21 mouse cellular contexts compared by ENCODE assay signal in the genomic region with DNA sequence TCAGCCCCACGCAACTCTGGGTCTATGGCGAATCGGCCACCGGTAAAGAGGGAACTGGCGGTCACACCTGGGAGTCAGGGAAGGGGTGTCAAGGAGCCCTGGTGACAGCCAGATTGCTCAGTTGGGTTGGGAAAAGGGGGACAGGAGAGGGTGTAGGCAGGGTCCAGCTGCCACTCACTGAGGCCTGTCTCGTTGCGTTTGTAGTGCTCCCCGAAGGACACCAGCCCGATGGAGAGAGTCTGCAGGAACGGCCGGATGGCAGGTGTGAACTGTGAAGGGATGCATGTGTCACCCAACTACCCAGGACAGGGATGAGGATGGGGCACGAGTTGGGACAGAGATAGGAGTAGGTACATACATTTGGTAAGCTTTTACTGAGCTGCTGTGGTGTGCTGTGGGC. TPM values are rescaled to one million over a fixed set of nuclear protein-coding genes. Genes with fewer than 3 reads are reported as not detected.
DNase-seq lines count a peak whose midpoint lies in the region; TF ChIP-seq lines count a peak whose summit lies in the region.
"Had no signal": no experiment of that assay in that cellular context is flagged by ENCODE, and none has a peak within 500 bp of the region (broad histone marks: within the 10 kb centered on the region; RNA-seq: fewer than 3 reads in every experiment).

No protein-coding gene starts in this region.

- WGBS in spleen, adult 2 months, result 68% methylated on average over 12 of the region's 12 CpGs

- H3K36me3 ChIP-seq in spleen, adult 2 months (ENCODE audit: control insufficient read depth, insufficient read depth, low read length), result peaks cover 30% of the 10 kb centered on the region

- H3K4me1 ChIP-seq in spleen, adult 2 months (ENCODE audit: control insufficient read depth, insufficient read depth, insufficient read length), result peaks cover 20% of the 10 kb centered on the region; the same call in 1 of the 2 replicates

- no peak overlapping the region for H3K4me3 ChIP-seq in layer of hippocampus, adult 2 months
- no peak overlapping the region for H3K4me3 ChIP-seq in spleen, adult 2 months (ENCODE audit: extremely low read depth, insufficient read depth, insufficient read length)
- H3K4me3 ChIP-seq: limb, embryonic 10.5 days; neural tube, embryonic 15.5 days had no signal

- H3K27ac ChIP-seq in layer of hippocampus, adult 2 months, result peak overlapping the region; percentile 37; the same call in 1 of the 2 replicates
- H3K27ac ChIP-seq in spleen, adult 2 months (ENCODE audit: insufficient read depth, low read length), result 0 out of 2 replicates have a peak overlapping the region, but pooled peaks have one; percentile 19
- H3K27ac ChIP-seq: limb, embryonic 10.5 days had no signal

- no peak for TF ChIP-seq CTCF in layer of hippocampus, adult 2 months (conservative IDR thresholded peaks at IDR 0.05)
- no peak for TF ChIP-seq CTCF in spleen, adult 2 months (IDR thresholded peaks at IDR 0.05; ENCODE audit: extremely low read depth, insufficient read depth, insufficient read length, insufficient replicate concordance)

- H3K27me3 ChIP-seq in spleen, adult 2 months (ENCODE audit: control insufficient read depth, insufficient read depth, low read length), result no peaks in the 10 kb centered on the region
- H3K27me3 ChIP-seq: neural tube, embryonic 15.5 days had no signal

- peak; percentile 4 for DNase-seq in gastrocnemius, postnatal 25 days
- DNase-seq in gastrocnemius, postnatal 14 days, result no peak
- no peak for DNase-seq in layer of hippocampus, adult 2 months (ENCODE audit: low spot score in 2 of 2)
- DNase-seq in layer of hippocampus, postnatal 25 days (ENCODE audit: extremely low spot score in 1 of 2, low spot score in 1 of 2), result no peak
- no peak for DNase-seq in spleen, adult 2 months (ENCODE audit: low read depth in 1 of 2, low spot score in 2 of 2)
- no peak for DNase-seq in spleen, postnatal 14 days (ENCODE audit: low spot score in 2 of 2)
- DNase-seq in c-Kit-positive CD71-positive TER-119-positive erythroid progenitor cells, embryonic 14.5 days (ENCODE audit: low spot score), result no peak
- DNase-seq: gastrocnemius, postnatal 36 days; kidney, adult 9 months; lung, embryonic 14.5 days; thymus, postnatal 14 days had no signal

- intact Hi-C loops in gastrocnemius, postnatal 14 days (cut with DNase I; ENCODE audit: low total_unique reads), result no loop called here

- no peak for TF ChIP-seq POLR2A in spleen, adult 2 months (IDR thresholded peaks at IDR 0.05; ENCODE audit: low read depth, low read length)

RNA-seq across cellular contexts. Expression of a gene that starts 13.3 kb away (rescaled TPM):
- total RNA-seq in gastrocnemius, postnatal 25 days (2021), result 10 to 100 TPM; 12.8 to 42.6 TPM
- 10 to 100 TPM; 11.4 to 18.8 TPM for total RNA-seq in gastrocnemius, postnatal 14 days (2021)
- total RNA-seq in layer of hippocampus, adult 2 months (2021), result 1 to 10 TPM; 9.1 to 10.0 TPM
- total RNA-seq in layer of hippocampus, postnatal 25 days (2021), result 1 to 10 TPM; 7.0 to 7.8 TPM
- polyA plus RNA-seq in spleen, adult 2 months (2012; rRNA removed), result 35.0 and 46.0 TPM in 2 replicates

RNA-seq across cellular contexts. Expression of a gene that starts 15.7 kb away (rescaled TPM):
- not detected for total RNA-seq in gastrocnemius, postnatal 25 days (2021)
- not detected for total RNA-seq in gastrocnemius, postnatal 14 days (2021)
- total RNA-seq in layer of hippocampus, adult 2 months (2021), result not detected
- not detected for total RNA-seq in layer of hippocampus, postnatal 25 days (2021)
- polyA plus RNA-seq in spleen, adult 2 months (2012; rRNA removed), result not detected in 2 replicates
- total RNA-seq: adrenal gland, adult 18-20 months; gastrocnemius, postnatal 36 days; hematopoietic stem cell, adult 5-6 weeks; left cerebral cortex, adult 18-20 months had no signal
- polyA plus RNA-seq: inflammation-experienced regulatory T-cells, adult 6 months; limb, embryonic 10.5 days; lung, embryonic 14.5 days; midbrain, embryonic 11.5 days; stomach, embryonic 14.5 days had no signal

RNA-seq across cellular contexts. Expression of a gene that starts 27.4 kb away (rescaled TPM):
- total RNA-seq in gastrocnemius, postnatal 25 days (2021), result not detected
- not detected for total RNA-seq in gastrocnemius, postnatal 14 days (2021)
- not detected for total RNA-seq in layer of hippocampus, adult 2 months (2021)
- not detected for total RNA-seq in layer of hippocampus, postnatal 25 days (2021)
- polyA plus RNA-seq in spleen, adult 2 months (2012; rRNA removed), result not detected in 2 replicates
- total RNA-seq: adrenal gland, adult 18-20 months; gastrocnemius, postnatal 36 days; hematopoietic stem cell, adult 5-6 weeks; left cerebral cortex, adult 18-20 months had no signal
- polyA plus RNA-seq: C2C12; embryonic facial prominence, embryonic 11.5 days; inflammation-experienced regulatory T-cells, adult 6 months; lung, embryonic 14.5 days had no signal
